Mouse (Mus musculus): ENCODE measurements around the gene Tatdn2.

GRCm38 (mm10) chr6:113748351-113748750 is 51.5 kb downstream of the Tatdn2 start:
- no peak for TF ChIP-seq CTCF (IDR thresholded peaks at IDR 0.05; ENCODE audit: low read depth, low read length)
- TF ChIP-seq GATA2 (IDR thresholded peaks at IDR 0.05; ENCODE audit: borderline replicate concordance, low read depth, low read length), result no peak
- TF ChIP-seq GATA1 (IDR thresholded peaks at IDR 0.05; ENCODE audit: borderline replicate concordance, low read length), result no peak
- no peak for TF ChIP-seq TAL1 (conservative IDR thresholded peaks at IDR 0.05; ENCODE audit: low read depth, low read length)
- TF ChIP-seq POLR2AphosphoS5 (IDR thresholded peaks at IDR 0.05; ENCODE audit: insufficient replicate concordance, low read depth, low read length), result no peak

All from G1E (cell line).